Comparison of ENCODE assay signal across 8 mouse cellular contexts in genomic region chr9:101078579-101078978, GRCm38 (mm10). TPM values are rescaled to one million over a fixed set of nuclear protein-coding genes. Genes with fewer than 3 reads are reported as not detected.
DNase-seq lines count a peak whose midpoint lies in the region; ATAC-seq and TF ChIP-seq lines count a peak whose summit lies in the region.

No protein-coding gene starts in this region.

- no peaks in the 10 kb centered on the region for H3K9me3 ChIP-seq in kidney, embryonic 14.5 days (ENCODE audit: control insufficient read depth, low read length)
- H3K9me3 ChIP-seq in hindbrain, embryonic 16.5 days (ENCODE audit: control insufficient read depth, low read length) = no peaks in the 10 kb centered on the region
- no peaks in the 10 kb centered on the region for H3K9me3 ChIP-seq in midbrain, postnatal 0 days (ENCODE audit: low read length)

- H3K9ac ChIP-seq in kidney, embryonic 14.5 days (ENCODE audit: low read depth, low read length) = 0 out of 2 replicates have a peak overlapping the region, but pooled peaks have one; percentile 19
- no peak overlapping the region for H3K9ac ChIP-seq in hindbrain, embryonic 16.5 days (ENCODE audit: low read depth, low read length)
- H3K9ac ChIP-seq in midbrain, postnatal 0 days (replicated peaks; ENCODE audit: low read length, poor library complexity, severe bottlenecking) = no peak overlapping the region

- no peak overlapping the region for H3K27ac ChIP-seq in kidney, embryonic 14.5 days (ENCODE audit: low read depth, low read length)
- 0 out of 2 replicates have a peak overlapping the region, but pooled peaks have one; percentile 4 for H3K27ac ChIP-seq in brown adipose tissue, adult 24 weeks (replicated peaks; ENCODE audit: low read depth, low read length)
- no peak overlapping the region for H3K27ac ChIP-seq in hindbrain, embryonic 16.5 days (ENCODE audit: low read depth, low read length)
- no peak overlapping the region for H3K27ac ChIP-seq in midbrain, postnatal 0 days (ENCODE audit: low read depth, low read length)

- no peak for TF ChIP-seq CTCF in midbrain, postnatal 0 days (IDR thresholded peaks at IDR 0.05)

- H3K4me2 ChIP-seq in kidney, embryonic 14.5 days (replicated peaks; ENCODE audit: low read depth, low read length) = peak overlapping the region; percentile 43
- H3K4me2 ChIP-seq in hindbrain, embryonic 16.5 days (ENCODE audit: low read length) = peak overlapping the region; percentile 43
- peak overlapping the region; percentile 54 for H3K4me2 ChIP-seq in midbrain, postnatal 0 days (ENCODE audit: low read depth, low read length, poor library complexity, severe bottlenecking)

- no peak for ATAC-seq in kidney, embryonic 14.5 days (ENCODE audit: low FRiP score, low TSS enrichment)
- no peak for ATAC-seq in hindbrain, embryonic 16.5 days
- no peak for ATAC-seq in midbrain, postnatal 0 days (ENCODE audit: low FRiP score)

- WGBS in kidney, embryonic 14.5 days = 56% methylated on average over 4 of the region's 4 CpGs
- WGBS in hindbrain, embryonic 16.5 days = 53% methylated on average over 4 of the region's 4 CpGs
- WGBS in midbrain, postnatal 0 days = 52% methylated on average over 4 of the region's 4 CpGs

- H3K4me1 ChIP-seq in kidney, embryonic 14.5 days (ENCODE audit: control insufficient read depth, insufficient read depth, low read length) = peaks cover 23% of the 10 kb centered on the region
- H3K4me1 ChIP-seq in brown adipose tissue, adult 24 weeks (ENCODE audit: control insufficient read depth, insufficient read depth, insufficient read length, low read length) = peaks cover 21% of the 10 kb centered on the region
- peaks cover 24% of the 10 kb centered on the region for H3K4me1 ChIP-seq in hindbrain, embryonic 16.5 days (ENCODE audit: control insufficient read depth, insufficient read depth, low read depth, low read length)
- H3K4me1 ChIP-seq in midbrain, postnatal 0 days (ENCODE audit: insufficient read depth, low read length) = peaks cover 15% of the 10 kb centered on the region

- H3K36me3 ChIP-seq in kidney, embryonic 14.5 days (ENCODE audit: control insufficient read depth, insufficient read depth, low read length) = peaks cover 3% of the 10 kb centered on the region; the same call in 1 of the 2 replicates
- no peaks in the 10 kb centered on the region for H3K36me3 ChIP-seq in hindbrain, embryonic 16.5 days (ENCODE audit: control insufficient read depth, insufficient read depth, low read length)
- H3K36me3 ChIP-seq in midbrain, postnatal 0 days (ENCODE audit: insufficient read depth, low read length) = no peaks in the 10 kb centered on the region

- H3K27me3 ChIP-seq in kidney, embryonic 14.5 days (ENCODE audit: control insufficient read depth, insufficient read depth, low read length) = no peaks in the 10 kb centered on the region
- H3K27me3 ChIP-seq in hindbrain, embryonic 16.5 days (replicated peaks; ENCODE audit: control insufficient read depth, insufficient read depth, low read length) = no peaks in the 10 kb centered on the region
- no peaks in the 10 kb centered on the region for H3K27me3 ChIP-seq in midbrain, postnatal 0 days (ENCODE audit: insufficient read depth, low read length)

- H3K4me3 ChIP-seq in kidney, embryonic 14.5 days (ENCODE audit: low read length) = peak overlapping the region; percentile 23; the same call in 1 of the 2 replicates
- H3K4me3 ChIP-seq in brown adipose tissue, adult 24 weeks (ENCODE audit: insufficient read depth, low read depth, low read length) = peak overlapping the region; percentile 22; the same call in 1 of the 2 replicates
- peak overlapping the region; percentile 26 for H3K4me3 ChIP-seq in hindbrain, embryonic 16.5 days (ENCODE audit: low read length)
- H3K4me3 ChIP-seq in midbrain, postnatal 0 days (ENCODE audit: low read depth, low read length) = peak overlapping the region; percentile 25

- DNase-seq in kidney, postnatal 14 days = no peak
- DNase-seq in midbrain, postnatal 0 days (ENCODE audit: low spot score) = no peak
- DNase-seq in ovary, postnatal 10 days (ENCODE audit: low spot score) = no peak
- DNase-seq in left cerebral cortex, adult 18-20 months (ENCODE audit: low spot score in 2 of 2) = no peak
- no peak for DNase-seq in left cerebral cortex, adult 9 months (ENCODE audit: low spot score in 2 of 2)

RNA-seq across cellular contexts. Expression of gene Msl2, which starts 4.7 kb away (rescaled TPM):
- 9.7 and 11.9 TPM in 2 replicates for polyA plus RNA-seq in kidney, embryonic 14.5 days (2014; fragmentation: Nextera tagmentation; extraction: Ambion mirVana)
- polyA plus RNA-seq in brown adipose tissue, adult 24 weeks (2012; ENCODE audit: insufficient read depth, insufficient read length, missing spikeins) = 10.1 and 12.9 TPM in 2 replicates
- 2.6 and 2.7 TPM in 2 replicates for polyA plus RNA-seq in hindbrain, embryonic 16.5 days (2015; fragmentation: Nextera tagmentation; extraction: Ambion mirVana)
- total RNA-seq in midbrain, postnatal 0 days (2014; rRNA removed) = 38.5 and 42.0 TPM in 2 replicates
- 3.3 and 4.1 TPM in 2 replicates for polyA plus RNA-seq in midbrain, postnatal 0 days (2015; fragmentation: Nextera tagmentation; extraction: Ambion mirVana)
- 10 to 100 TPM; 63.0 to 63.5 TPM for total RNA-seq in left cerebral cortex, adult 18-20 months (2021)

RNA-seq across cellular contexts. Expression of gene Pccb, which starts 43.9 kb away (rescaled TPM):
- 19.2 and 21.0 TPM in 2 replicates for polyA plus RNA-seq in kidney, embryonic 14.5 days (2014; fragmentation: Nextera tagmentation; extraction: Ambion mirVana)
- polyA plus RNA-seq in brown adipose tissue, adult 24 weeks (2012; ENCODE audit: insufficient read depth, insufficient read length, missing spikeins) = 394 and 426 TPM in 2 replicates
- 27.7 and 28.7 TPM in 2 replicates for polyA plus RNA-seq in hindbrain, embryonic 16.5 days (2015; fragmentation: Nextera tagmentation; extraction: Ambion mirVana)
- 50.7 and 58.1 TPM in 2 replicates for total RNA-seq in midbrain, postnatal 0 days (2014; rRNA removed)
- 32.5 and 33.5 TPM in 2 replicates for polyA plus RNA-seq in midbrain, postnatal 0 days (2015; fragmentation: Nextera tagmentation; extraction: Ambion mirVana)
- total RNA-seq in left cerebral cortex, adult 18-20 months (2021) = 10 to 100 TPM; 36.7 to 40.5 TPM

Comparison
In these comparisons a context has a peak if more than half of its experiments do, and no peak if none do; other contexts are left out.
1. RNA of gene Pccb, which starts 43.9 kb away (polyA plus RNA-seq): 394 to 426 TPM in brown adipose tissue, adult 24 weeks; 32.5 to 33.5 TPM in midbrain, postnatal 0 days, 27.7 to 28.7 TPM in hindbrain, embryonic 16.5 days and 19.2 to 21.0 TPM in kidney, embryonic 14.5 days; every median in the first group is over 10 times any median in the second.
2. Peak in every context shown above with its lines, with median percentiles within 50 percentile points of each other: H3K4me2 ChIP-seq and H3K4me3 ChIP-seq.